Mouse (Mus musculus) colon, adult 2 months (tissue): Measurements from ENCODE around the gene Ltk. TPM values are rescaled to one million over a fixed set of nuclear protein-coding genes. Genes with fewer than 3 reads are reported as not detected.

ENCODE experiments used
- polyA plus RNA-seq: library from polyadenylated mRNA; depleted of rRNA; stranded (reverse); fragments of >200 nt; gene quantifications from 2 replicates; pipeline ENCODE4 v1.2.3, GENCODE M21; 2012; rRNA removed

The Ltk gene
- 3.6 and 3.9 TPM in 2 replicates for polyA plus RNA-seq

GRCm38 (mm10) chr2:119760251-119760650 lies at the start of gene Ltk:
Gene Ltk (minus strand): TSS chr2:119760431.

GRCm38 (mm10) chr2:119797279-119797783 lies 37.1 kb upstream of the Ltk start, which contains the start of gene Tyro3:
Gene Tyro3 (plus strand): TSS chr2:119797733.

GRCm38 (mm10) chr2:119787206-119787883 lies 27.1 kb upstream of the Ltk start, which contains the start of gene Rpap1:
Gene Rpap1 (minus strand): TSS chr2:119787537.

GRCm38 (mm10) chr2:119741581-119742411 lies 18.4 kb downstream of the Ltk start, which contains the start of gene Itpka:
Gene Itpka (plus strand): TSS chr2:119742337.

Other genes starting within 250 kb of the Ltk start
- gene Exd1, start 212.8 kb downstream of the Ltk start, polyA plus RNA-seq: 0.12 and 0.81 TPM in 2 replicates
- 125 and 155 TPM in 2 replicates for gene Chp1, start 212.7 kb downstream of the Ltk start, polyA plus RNA-seq
- 0.88 and 1.2 TPM in 2 replicates for gene Nusap1, start 142.1 kb downstream of the Ltk start, polyA plus RNA-seq
- 3.9 and 5.9 TPM in 2 replicates for gene Oip5, start 142.0 kb downstream of the Ltk start, polyA plus RNA-seq
- 1.7 TPM in 2 replicates for gene Ndufaf1, start 97.6 kb downstream of the Ltk start, polyA plus RNA-seq
- 5.9 and 6.2 TPM in 2 replicates for gene Rtf1, start 85.4 kb downstream of the Ltk start, polyA plus RNA-seq
- 17.6 and 18.0 TPM in 2 replicates for gene Itpka, start 18.1 kb downstream of the Ltk start, polyA plus RNA-seq
- gene Rpap1, start 27.1 kb upstream of the Ltk start, polyA plus RNA-seq: 25.0 and 26.3 TPM in 2 replicates
- gene Tyro3, start 37.3 kb upstream of the Ltk start, polyA plus RNA-seq: 10.8 and 11.3 TPM in 2 replicates
- gene Mga, start 136.8 kb upstream of the Ltk start, polyA plus RNA-seq: 8.7 and 9.3 TPM in 2 replicates
- gene Mapkbp1, start 212.3 kb upstream of the Ltk start, polyA plus RNA-seq: 8.2 and 8.4 TPM in 2 replicates